Mouse (Mus musculus) frontal cortex, postnatal 36 days (tissue): ENCODE results near the gene Stra6.

ENCODE experiments used
- DNase-seq, 2 experiments: peaks; one replicate each; pipeline ENCODE4 v3.0.0; 2022; ENCODE audit warnings: low spot score in 2 of 2

The Stra6 gene

GRCm38 (mm10) chr9:58049861-58050260 is 13.7 kb upstream of the Stra6 start:
- no peak for DNase-seq

GRCm38 (mm10) chr9:58051937-58052336 is 11.7 kb upstream of the Stra6 start:
- DNase-seq: peak in 1 of 2 experiments; percentile 17

GRCm38 (mm10) chr9:58053102-58053501 is 10.5 kb upstream of the Stra6 start:
- DNase-seq: peak in 1 of 2 experiments; percentile 77

- DNase-seq: no peak
These were observed 10.0 kb upstream of the Stra6 start for GRCm38 (mm10) chr9:58053544-58053943.

GRCm38 (mm10) chr9:58054032-58054431 is 9.6 kb upstream of the Stra6 start:
- DNase-seq: no peak

- DNase-seq: no peak
These were observed 7.9 kb upstream of the Stra6 start for GRCm38 (mm10) chr9:58055666-58056065.

GRCm38 (mm10) chr9:58059920-58060319 is 3.7 kb upstream of the Stra6 start:
- no peak for DNase-seq

GRCm38 (mm10) chr9:58060677-58061667 is 2.6 kb upstream of the Stra6 start:
- DNase-seq: no peak

- no peak for DNase-seq
These were observed 1.9 kb downstream of the Stra6 start for GRCm38 (mm10) chr9:58065532-58065931.

GRCm38 (mm10) chr9:58065977-58066730 is 2.6 kb downstream of the Stra6 start:
- DNase-seq: no peak

- DNase-seq: peak; percentile 77 to 85
These were observed 3.1 kb downstream of the Stra6 start for GRCm38 (mm10) chr9:58066731-58067095.

GRCm38 (mm10) chr9:58067546-58067945 is 4.0 kb downstream of the Stra6 start:
- DNase-seq: peak; percentile 60 to 69

GRCm38 (mm10) chr9:58074561-58074960 is 11.0 kb downstream of the Stra6 start:
- no peak for DNase-seq

GRCm38 (mm10) chr9:58084586-58084985 is 21.0 kb downstream of the Stra6 start:
- DNase-seq: no peak

GRCm38 (mm10) chr9:58085074-58085473 is 21.5 kb downstream of the Stra6 start:
- DNase-seq: no peak

GRCm38 (mm10) chr9:58086203-58086602 is 22.6 kb downstream of the Stra6 start:
- DNase-seq: no peak

GRCm38 (mm10) chr9:58086861-58087260 is 23.3 kb downstream of the Stra6 start:
- DNase-seq: no peak

GRCm38 (mm10) chr9:58087277-58087998 is 23.9 kb downstream of the Stra6 start:
- no peak for DNase-seq

- no peak for DNase-seq
These were observed 28.2 kb downstream of the Stra6 start for GRCm38 (mm10) chr9:58091623-58092425.

GRCm38 (mm10) chr9:58092581-58093269 is 29.1 kb downstream of the Stra6 start:
- DNase-seq: no peak

GRCm38 (mm10) chr9:58093776-58094175 is 30.2 kb downstream of the Stra6 start:
- no peak for DNase-seq
